Mouse (Mus musculus) small intestine, adult 2 months (tissue): ENCODE measurements at regions not wholly inside any gene's neighbourhood (a gene's known extent, or its start where the extent isn't known, plus 50 kb on each side); places are given as distances from the start of the nearest gene placed in this dataset.

Experiments used
- H3K27ac ChIP-seq: fragments of 200-500 bp; 2 replicates; pipeline ENCODE4 v1.5.1; 2012; ENCODE audit warnings: low read depth, low read length, control low read depth, inconsistent platforms; ENCODE audit not compliant: insufficient read depth
- H3K27me3 ChIP-seq: fragments of 200-500 bp; 2 replicates; pipeline ENCODE4 v1.6.1; 2012; ENCODE audit warnings: mild to moderate bottlenecking, moderate library complexity, low read length, inconsistent platforms; ENCODE audit not compliant: control insufficient read depth, insufficient read depth
- H3K36me3 ChIP-seq: fragments of 200-500 bp; 2 replicates; pipeline ENCODE4 v1.6.1; 2012; ENCODE audit warnings: mild to moderate bottlenecking, low read length, control low read depth, inconsistent platforms; ENCODE audit not compliant: control insufficient read depth, insufficient read depth
- H3K4me1 ChIP-seq: fragments of 200-500 bp; 2 replicates; pipeline ENCODE4 v1.6.1; 2012; ENCODE audit warnings: low read length, inconsistent platforms, mixed read lengths; ENCODE audit not compliant: control insufficient read depth, insufficient read depth, insufficient read length
- H3K4me3 ChIP-seq: fragments of 200-500 bp; 2 replicates; pipeline ENCODE4 v1.5.1; 2012; ENCODE audit warnings: low read depth, mild to moderate bottlenecking, control low read depth, inconsistent platforms, low read length, moderate library complexity
- CTCF ChIP-seq: fragments of 200-500 bp; IDR thresholded peaks from 2 replicates; pipeline ENCODE4 v1.5.1; 2012; ENCODE audit warnings: low read depth, mild to moderate bottlenecking, control low read depth, inconsistent platforms, low read length, moderate library complexity, mixed read lengths; ENCODE audit not compliant: insufficient replicate concordance, insufficient read length; ENCODE audit errors: extremely low read depth
- POLR2A ChIP-seq: fragments of 200-500 bp; IDR thresholded peaks from 2 replicates; pipeline ENCODE4 v1.6.1; 2012; ENCODE audit warnings: low read depth, mild to moderate bottlenecking, control low read depth, inconsistent platforms, low read length, moderate library complexity
- WGBS: fragments of 180-500 bp; shearing (Covaris S2); methylation state at CpG from one replicate; pipeline ENCODE4 v1.1.7; 2018; 5-methylcytosine and 5-hydroxymethylcytosine counted together

DNA sequence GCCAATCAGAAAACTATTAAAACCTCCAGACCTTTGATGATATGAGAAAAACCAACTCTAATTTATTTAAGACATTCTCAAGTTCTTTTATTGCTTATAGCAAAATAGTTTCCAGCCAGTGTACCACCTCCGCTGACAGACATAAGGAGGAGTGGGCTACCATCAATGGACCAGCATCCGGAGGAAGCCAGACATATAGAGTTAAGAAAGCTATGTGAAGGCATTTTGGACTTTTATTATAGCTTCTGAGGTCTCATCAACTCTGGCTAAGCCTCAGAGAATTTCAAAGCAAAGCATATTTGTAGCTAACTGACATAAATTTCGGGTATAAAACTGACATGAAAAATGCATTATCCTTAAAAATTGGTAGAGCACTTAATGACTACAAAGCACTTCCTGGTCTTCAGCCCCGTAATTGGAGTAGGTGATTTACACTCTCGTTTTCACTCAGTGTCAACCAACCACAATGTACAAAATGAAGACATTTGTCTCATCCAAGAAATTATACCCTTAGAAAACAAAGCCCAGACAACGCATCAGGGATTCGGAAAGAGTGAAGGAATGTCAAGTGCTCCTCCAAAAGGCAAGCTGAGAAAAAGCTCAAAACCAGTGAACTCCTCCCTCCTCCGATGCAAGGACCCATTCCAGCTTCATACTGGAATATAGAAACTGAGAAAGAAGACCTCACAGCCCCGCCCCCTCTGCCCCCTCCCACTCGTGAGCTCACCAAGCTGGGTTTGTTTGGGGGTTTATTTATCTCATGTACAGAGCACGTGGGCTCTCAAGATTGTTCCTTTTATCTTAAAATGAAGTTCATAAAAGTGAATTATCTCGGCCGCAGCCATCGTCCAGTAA, 208.5 kb downstream of the Mreg start:
- 75% methylated on average over 14 of the region's 14 CpGs for WGBS
- TF ChIP-seq POLR2A (no peak), CTCF (no peak)
- H3K36me3 ChIP-seq: no peaks in the 10 kb centered on the region
- H3K27ac ChIP-seq: no peak overlapping the region
- no peaks in the 10 kb centered on the region for H3K4me1 ChIP-seq
- no peaks in the 10 kb centered on the region for H3K27me3 ChIP-seq
- H3K4me3 ChIP-seq: no peak overlapping the region

DNA sequence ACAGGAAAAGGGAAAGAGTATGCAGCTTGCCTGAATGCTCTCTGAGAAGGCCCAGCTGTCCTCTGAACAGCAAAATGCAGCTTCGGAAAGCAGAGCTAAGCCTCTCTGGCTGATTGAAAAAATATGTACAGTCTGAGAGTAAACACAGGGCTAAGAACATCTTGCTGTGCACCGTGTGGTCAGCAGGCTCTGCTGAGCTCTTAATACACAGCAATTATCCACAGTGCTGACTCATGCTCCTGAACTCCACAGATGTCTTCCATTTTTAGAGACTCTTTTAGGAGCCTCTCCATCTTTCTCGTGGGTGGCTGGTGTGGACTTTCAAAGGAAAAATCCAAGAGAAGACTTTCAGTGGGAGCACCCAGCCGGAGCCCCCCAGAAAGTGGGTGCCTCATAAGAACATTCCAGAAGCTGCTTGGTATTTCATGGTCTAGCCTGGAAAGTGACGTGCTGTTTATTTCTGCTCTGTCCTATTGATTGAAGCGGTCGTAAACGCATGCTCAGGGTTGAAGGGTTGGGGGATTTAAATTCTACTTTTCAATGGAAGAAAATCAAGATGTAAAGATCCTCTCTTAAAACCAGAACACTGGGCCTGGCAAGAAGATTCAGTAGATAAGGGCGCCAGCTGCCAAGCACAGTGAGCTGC, 209.5 kb downstream of the Mreg start:
- no peak for TF ChIP-seq CTCF
- no peak for TF ChIP-seq POLR2A
- Histone ChIP-seq H3K27me3 (no peaks in the 10 kb centered on the region), H3K27ac (peak overlapping the region; percentile 35), H3K36me3 (no peaks in the 10 kb centered on the region), H3K4me3 (no peak overlapping the region), H3K4me1 (no peaks in the 10 kb centered on the region)
- WGBS: 59% methylated on average over 9 of the region's 9 CpGs

DNA sequence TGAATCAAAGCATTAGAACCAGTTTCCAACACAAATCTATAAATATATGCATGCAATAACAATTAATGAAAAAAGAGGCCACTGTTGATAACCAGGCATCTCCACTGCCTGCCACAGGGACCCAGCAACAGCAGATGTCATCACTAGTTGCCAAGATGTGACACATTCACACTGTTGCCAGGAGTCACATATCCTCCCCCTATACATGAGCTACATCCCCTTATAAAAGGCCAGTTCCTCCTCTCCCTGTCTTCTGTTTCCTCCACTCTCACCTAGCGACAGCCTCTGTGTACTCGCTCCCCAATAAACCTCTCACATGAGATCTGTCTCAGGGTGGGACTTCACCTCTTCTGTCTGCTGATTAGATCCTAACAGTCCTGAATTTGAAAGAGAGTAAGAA, 211.4 kb downstream of the Mreg start:
- H3K27ac ChIP-seq: no peak overlapping the region
- H3K36me3 ChIP-seq: no peaks in the 10 kb centered on the region
- H3K4me3 ChIP-seq: no peak overlapping the region
- 58% methylated on average over 2 of the region's 2 CpGs for WGBS
- TF ChIP-seq CTCF (no peak), POLR2A (no peak)
- H3K27me3 ChIP-seq: no peaks in the 10 kb centered on the region
- H3K4me1 ChIP-seq: no peaks in the 10 kb centered on the region

DNA sequence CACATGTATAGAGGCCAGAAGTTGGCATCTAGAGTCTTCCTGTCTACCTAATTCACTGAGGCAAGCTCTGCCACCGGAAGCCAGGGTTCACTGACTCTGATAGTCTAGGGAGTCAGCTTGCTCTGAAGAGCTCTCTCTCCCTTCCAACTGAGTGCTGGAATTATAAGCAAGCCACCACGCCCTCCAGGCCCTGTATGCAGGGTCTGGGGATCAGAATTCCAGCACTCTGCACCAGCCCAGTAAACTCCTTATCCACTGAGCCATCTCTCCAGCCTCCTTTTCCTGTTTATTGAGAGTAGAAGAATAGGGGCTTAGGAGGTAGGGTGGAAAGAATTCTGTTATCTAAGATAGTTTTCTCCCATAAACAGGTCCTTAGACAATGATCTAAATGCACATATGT, 215.3 kb downstream of the Mreg start:
- WGBS: 51% methylated on average over 2 of the region's 2 CpGs
- H3K36me3 ChIP-seq: no peaks in the 10 kb centered on the region
- TF ChIP-seq CTCF (no peak), POLR2A (no peak)
- H3K4me3 ChIP-seq: no peak overlapping the region
- no peaks in the 10 kb centered on the region for H3K4me1 ChIP-seq
- no peak overlapping the region for H3K27ac ChIP-seq
- H3K27me3 ChIP-seq: no peaks in the 10 kb centered on the region

DNA sequence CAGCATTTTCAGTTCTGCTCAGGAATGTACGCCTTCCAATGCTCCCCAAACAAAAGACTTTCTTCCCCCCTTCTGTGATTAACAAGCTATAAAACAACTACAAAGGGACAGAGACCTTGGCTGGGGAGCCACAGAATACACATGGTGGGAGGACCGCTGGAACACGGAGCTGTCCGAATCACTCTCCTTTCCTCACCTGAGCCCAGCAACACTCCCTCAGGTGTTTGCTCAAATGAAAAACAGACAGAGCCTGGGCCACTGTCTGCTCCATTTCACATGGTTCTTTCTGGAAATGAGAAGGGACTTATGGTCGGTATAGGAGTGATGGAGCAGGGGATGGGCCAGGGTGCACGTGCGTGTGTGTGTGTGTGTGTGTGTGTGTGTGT, 215.9 kb downstream of the Mreg start:
- 54% methylated on average over 7 of the region's 7 CpGs for WGBS
- TF ChIP-seq POLR2A (no peak), CTCF (no peak)
- Histone ChIP-seq H3K27ac (no peak overlapping the region), H3K4me3 (no peak overlapping the region), H3K27me3 (no peaks in the 10 kb centered on the region), H3K36me3 (no peaks in the 10 kb centered on the region), H3K4me1 (no peaks in the 10 kb centered on the region)

DNA sequence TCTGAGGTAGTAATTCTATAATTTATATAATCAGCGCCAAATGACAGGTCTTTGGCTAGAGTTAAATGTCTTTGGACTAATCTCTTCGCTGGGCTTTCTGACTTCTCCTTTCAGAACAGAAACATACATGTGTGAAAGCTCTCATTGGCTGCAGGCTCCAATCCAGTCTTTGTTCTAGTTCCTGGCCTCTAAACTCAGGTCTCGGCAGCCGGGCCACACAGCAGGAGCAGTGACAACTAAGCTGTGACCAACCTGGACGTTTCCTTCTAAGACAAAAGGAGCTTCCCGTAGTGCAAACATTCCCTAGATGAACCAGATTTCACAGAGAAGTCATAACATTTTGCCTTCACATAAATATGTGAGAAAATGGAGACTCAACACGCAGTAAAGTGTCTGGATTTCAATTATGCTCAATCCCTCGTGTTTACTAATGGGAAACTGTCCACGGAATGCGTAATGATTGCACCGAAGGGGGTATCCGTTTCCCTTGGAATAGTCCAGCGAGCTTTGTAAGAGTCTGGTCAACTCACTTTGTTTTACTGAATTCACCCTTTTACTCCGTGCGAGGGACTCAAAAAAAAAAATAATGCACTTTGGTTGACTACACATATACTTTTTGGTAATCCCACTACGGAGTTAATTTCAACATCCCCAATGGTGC, 216.4 kb downstream of the Mreg start:
- WGBS: 76% methylated on average over 16 of the region's 16 CpGs
- H3K4me1 ChIP-seq: no peaks in the 10 kb centered on the region

DNA sequence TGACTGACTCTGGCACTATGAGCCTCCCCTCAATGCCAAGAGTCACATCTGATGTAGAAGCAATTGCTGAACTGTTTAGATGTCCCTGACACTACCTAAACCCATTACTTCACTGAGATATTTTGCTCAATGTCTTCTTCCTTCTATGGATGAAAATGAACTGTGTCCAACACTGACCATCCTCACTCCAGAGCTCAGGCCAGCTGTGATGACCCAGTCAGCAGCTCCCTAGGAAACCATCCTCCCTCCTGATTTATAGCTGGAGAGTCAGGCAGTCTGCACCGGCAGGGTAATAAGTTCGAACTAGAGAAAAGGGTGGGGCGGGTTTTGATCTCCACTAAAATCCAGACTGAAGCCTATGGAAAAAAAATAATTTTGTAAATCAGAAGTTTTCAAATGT, 221.2 kb downstream of the Mreg start:
- Histone ChIP-seq H3K36me3 (no peaks in the 10 kb centered on the region), H3K4me1 (no peaks in the 10 kb centered on the region), H3K4me3 (no peak overlapping the region), H3K27me3 (no peaks in the 10 kb centered on the region), H3K27ac (no peak overlapping the region)
- TF ChIP-seq POLR2A (no peak), CTCF (no peak)
- WGBS: 75% methylated on average over 3 of the region's 3 CpGs

More for the DNA sequence above, 216.4 kb downstream of the Mreg start:
- Histone ChIP-seq H3K4me3 (no peak overlapping the region), H3K27me3 (no peaks in the 10 kb centered on the region), H3K27ac (no peak overlapping the region), H3K36me3 (no peaks in the 10 kb centered on the region)
- no peak for TF ChIP-seq CTCF
- no peak for TF ChIP-seq POLR2A
